Mouse (Mus musculus) mesoderm, embryonic 11.5 days (tissue): Measurements from ENCODE around the gene 5730409E04Rik.

Source experiments
- DNase-seq: peaks from one replicate; pipeline ENCODE4 v3.0.0-alpha.2; 2012; ENCODE audit warnings: low read depth, low spot score

5730409E04Rik gene

GRCm38 (mm10) chr4:126609606-126610181 is at the start of gene 5730409E04Rik:
Gene 5730409E04Rik, plus strand, starts transcription at chr4:126609818.
- peak; percentile 64 for DNase-seq

GRCm38 (mm10) chr4:126563798-126564197 is 45.8 kb upstream of the 5730409E04Rik start:
- DNase-seq, result no peak

- DNase-seq, result no peak
Observed at GRCm38 (mm10) chr4:126567243-126567642, 42.4 kb upstream of the 5730409E04Rik start.

DNA sequence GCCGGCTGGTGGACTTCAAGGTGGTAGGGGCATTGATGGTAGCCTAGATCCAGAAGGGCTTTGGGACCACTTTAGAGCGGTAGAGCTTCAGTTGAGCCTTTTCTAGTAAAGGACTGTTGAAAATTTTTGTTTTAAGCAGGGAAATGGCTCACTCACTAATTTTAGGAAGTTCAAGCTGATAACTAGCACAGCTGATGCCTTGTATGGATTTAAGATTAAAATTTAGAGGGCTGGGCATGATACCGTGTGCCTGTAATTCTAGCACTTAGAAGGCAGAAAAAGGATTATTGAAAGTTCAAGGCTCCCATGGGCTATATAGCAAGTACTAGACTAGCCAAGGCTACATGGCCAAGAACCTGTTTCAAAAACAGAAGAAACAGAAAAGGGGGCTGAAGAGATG is 39.8 kb upstream of the 5730409E04Rik start:
- no peak for DNase-seq

- DNase-seq, result no peak
Observed at GRCm38 (mm10) chr4:126576281-126576680, 33.3 kb upstream of the 5730409E04Rik start.

DNA sequence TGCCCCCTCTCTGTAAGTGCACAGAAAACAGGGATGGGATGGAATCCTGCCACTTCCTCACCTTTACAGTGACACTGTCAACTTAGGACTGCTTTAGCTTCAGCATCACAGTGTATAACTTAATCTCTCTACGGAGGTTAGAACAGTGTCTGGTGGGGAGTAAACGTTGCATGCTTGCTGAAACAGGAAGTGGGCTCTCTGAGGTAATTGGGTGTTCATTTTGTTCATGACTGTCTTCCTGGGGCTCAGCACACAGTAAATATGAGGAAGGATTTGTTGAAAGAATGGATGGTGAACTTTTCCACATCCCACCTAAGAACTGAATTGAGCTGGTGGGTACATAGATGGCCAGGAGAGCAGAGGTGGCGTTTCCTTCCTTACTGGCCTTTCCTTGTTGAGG is 31.7 kb upstream of the 5730409E04Rik start:
- DNase-seq, result no peak

DNA sequence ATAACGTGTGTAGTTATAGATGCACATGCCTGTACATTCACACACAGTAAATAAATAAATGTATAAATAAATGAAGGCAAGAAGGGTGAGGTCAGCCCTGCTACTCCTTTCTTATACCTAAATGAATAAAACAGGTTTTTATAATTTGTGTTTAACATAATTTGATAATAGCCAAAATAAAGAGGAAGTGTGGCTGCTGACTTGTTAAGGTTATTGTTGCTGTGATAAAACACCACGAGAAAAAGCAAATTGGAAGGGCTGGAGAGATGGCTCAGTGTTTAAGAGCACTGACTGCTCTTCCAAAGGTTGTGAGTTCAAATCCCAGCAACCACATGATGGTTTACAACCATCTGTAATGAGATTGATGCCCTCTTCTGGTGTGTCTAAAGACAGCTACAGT is 30.5 kb upstream of the 5730409E04Rik start:
- no peak for DNase-seq

DNA sequence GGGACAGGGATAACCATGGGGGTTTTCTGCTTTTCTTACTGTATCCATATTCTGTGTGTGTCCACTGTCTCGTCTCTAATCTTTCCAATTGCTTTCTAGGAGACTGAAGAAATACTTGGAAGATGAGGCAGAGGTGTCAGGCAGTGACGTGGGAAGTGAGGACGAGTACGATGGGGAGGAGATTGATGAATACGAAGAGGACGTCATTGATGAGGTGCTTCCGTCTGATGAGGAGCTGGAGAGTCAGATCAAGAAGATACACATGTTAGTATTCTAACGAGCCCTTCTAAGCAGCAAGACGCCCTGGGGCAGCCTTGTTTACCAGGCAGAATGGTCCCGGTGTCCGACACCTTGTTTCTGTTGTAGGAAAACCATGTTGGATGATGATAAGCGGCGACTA is 23.9 kb upstream of the 5730409E04Rik start:
- DNase-seq, result no peak

DNA sequence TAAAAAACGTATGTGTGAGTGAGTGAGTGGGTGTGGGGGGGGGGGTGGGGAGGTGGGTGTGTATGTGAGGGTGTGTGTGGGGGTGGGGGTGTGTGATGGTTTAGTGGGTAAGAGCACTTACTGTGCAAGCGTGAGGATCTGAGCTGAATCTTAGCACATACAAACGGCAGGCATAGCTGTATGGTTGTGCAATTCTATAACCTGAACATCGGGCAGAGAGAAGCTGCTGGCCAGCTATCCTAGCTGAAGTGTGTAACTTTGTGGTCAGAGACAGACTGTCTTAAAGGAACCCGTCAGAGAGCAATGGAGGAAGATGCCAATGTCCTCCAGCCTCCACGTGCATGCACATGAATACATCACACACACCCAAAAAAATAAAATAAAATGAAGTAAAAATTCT is 17.6 kb upstream of the 5730409E04Rik start:
- no peak for DNase-seq

- DNase-seq, result peak; percentile 81
Observed at GRCm38 (mm10) chr4:126599971-126600754, 9.5 kb upstream of the 5730409E04Rik start.

DNA sequence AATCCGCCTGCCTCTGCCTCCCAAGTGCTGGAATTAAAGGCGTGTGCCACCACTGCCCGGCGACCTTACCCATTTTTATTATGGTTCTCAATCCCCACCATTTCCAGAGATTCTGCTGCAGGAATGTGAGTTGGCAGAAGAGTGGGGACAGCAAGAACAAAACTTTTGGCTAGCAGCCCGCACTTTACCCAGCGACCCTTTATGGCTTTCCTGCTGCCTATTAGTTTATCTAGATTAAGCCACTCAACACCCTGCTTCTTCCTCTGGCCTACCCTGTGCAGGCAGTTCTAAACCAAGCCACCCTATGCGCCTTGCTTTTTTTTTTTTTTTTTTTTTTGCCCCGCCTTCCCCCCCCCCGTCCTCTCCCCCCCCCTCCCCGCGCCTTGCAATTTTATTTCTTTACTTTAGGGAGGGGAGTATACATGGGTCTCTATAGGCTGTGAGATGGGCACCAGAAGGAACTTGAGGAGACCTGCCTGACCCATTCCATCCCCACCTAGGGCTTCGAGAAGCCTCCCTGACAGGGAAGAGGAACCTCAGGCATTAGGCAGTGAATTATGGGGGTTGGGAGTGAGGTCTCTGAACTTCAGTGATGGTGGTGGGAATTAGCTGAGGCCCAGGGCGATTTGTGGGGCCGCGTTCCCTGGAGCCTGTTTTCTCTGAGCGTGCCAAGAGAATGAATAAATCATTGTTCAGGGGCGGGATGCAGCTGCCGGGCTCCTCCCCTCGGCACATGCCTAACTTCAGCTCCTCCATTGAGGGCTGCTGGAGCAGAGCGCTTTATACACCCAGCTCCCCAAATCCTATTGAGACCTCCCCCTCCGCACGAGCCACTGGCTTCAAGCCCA is 7.8 kb upstream of the 5730409E04Rik start:
- peak; percentile 87 for DNase-seq

DNA sequence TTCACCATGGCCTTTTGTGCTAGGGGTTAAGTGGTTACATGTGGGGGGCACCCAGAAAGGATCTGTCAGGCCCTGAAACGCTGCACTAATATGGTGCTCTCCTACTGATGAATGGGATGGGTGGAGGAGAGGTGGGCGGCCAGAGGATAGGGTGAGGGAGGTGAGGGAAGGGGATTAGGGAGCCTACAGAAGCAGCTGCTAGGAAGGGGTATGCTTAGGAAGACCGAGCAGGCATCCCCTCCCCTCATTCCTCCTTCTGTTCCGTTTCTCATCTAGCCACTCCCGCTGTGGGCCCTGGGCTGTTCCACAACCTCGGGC is 7.2 kb upstream of the 5730409E04Rik start:
- no peak for DNase-seq

DNA sequence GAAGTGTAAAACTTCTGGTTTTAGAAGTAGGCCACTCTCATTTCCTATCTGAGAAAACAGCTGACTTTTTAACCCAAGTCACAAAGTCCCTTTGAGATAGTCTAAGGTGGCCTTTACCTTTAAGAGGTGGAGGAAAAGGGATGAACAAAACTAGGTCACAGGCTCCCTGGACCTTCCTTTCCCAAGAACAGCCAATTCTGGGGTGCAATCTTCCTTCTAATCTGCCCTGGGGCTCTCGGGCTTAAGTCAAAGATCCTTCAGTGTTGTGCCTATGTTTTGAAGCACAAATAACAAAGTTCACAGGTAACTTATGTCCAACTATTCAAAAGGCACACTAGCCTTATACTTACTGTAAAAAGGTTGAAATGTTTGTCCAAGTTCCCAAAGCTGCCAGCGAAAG is 5.5 kb upstream of the 5730409E04Rik start:
- DNase-seq, result no peak

- no peak for DNase-seq
Observed at GRCm38 (mm10) chr4:126605751-126606150, 3.9 kb upstream of the 5730409E04Rik start.

- no peak for DNase-seq
Observed at GRCm38 (mm10) chr4:126611991-126612390, 2.4 kb downstream of the 5730409E04Rik start.

GRCm38 (mm10) chr4:126616312-126616711 is 6.7 kb downstream of the 5730409E04Rik start:
- DNase-seq, result no peak

- peak; percentile 82 for DNase-seq
Observed at GRCm38 (mm10) chr4:126619691-126620330, 10.2 kb downstream of the 5730409E04Rik start.

DNA sequence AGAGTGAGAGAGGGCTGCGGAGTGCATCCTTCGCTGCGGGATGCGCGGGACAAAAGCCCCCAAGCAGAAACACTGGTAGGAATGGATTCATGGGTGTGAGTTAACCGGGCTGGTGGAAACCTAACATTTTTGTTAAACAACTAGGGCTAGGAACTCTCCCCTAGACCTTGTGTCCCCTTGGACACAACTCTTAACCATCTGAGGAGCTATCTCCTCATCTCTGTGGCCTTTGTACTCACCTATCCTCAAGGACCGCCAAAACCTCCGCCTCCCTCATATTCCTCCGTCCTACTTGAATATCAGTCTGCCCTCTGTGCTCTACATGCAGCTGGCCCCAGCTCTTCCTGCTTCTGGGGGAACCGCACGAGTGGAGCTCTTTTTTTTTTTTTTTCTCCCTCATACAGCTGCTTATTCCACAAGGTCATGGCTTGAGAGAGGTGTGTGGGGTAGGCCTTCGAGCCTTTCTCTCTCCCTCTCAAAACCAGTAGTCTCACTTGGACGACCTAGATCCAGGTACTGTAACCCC is 10.8 kb downstream of the 5730409E04Rik start:
- peak; percentile 14 for DNase-seq

DNA sequence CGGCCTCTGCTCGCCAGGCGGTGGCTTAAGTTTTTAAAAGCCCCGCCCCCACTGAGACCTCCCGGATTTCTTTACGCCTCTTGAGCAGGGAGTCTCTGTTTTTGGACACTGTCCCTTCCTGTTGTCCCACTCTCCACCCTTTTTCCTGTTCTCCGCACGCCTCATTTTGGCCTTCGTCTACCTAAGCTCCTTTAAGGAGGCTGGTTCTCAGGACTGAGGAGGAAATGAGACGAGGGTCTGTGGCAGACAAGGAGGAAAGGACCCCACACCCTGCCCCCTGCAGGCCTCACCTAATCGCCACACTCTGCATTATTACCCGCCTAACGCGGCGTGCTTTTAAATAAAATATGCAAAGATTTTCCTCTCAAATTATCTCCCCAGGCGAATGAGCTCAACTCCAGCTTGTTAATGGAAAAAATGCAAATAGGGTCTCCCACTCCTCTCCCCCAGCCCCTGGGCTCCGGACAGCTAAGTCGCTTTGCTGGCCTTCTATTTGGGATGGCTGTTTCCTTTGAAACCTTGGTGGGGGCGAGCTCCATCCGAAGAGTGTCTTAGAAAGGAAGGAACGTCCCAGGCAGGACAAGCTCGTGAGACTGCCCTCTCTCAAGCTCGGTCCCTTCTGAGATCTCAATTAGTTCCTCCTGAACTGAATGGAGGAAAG is 17.5 kb downstream of the 5730409E04Rik start:
- peak; percentile 36 for DNase-seq

GRCm38 (mm10) chr4:126631922-126632321 is 22.3 kb downstream of the 5730409E04Rik start:
- no peak for DNase-seq

- DNase-seq, result no peak
Observed at GRCm38 (mm10) chr4:126632668-126633067, 23.1 kb downstream of the 5730409E04Rik start.
